ENCODE assay signal across 1 mouse cellular context in genomic region chr7:38089930-38090675, GRCm38 (mm10).
A peak's percentile ranks its signal among the peaks of the same experiment; 100 is the strongest.
TF ChIP-seq lines count a peak whose summit lies in the region.

No protein-coding gene starts in this region.

TF ChIP-seq in CH12.LX, 34 proteins besides CTCF, POLR2A, EP300 and RAD21 (continued from another document):
- TF ChIP-seq ELF1 (IDR thresholded peaks at IDR 0.05; ENCODE audit: low read depth, low read length) = no peak
- TF ChIP-seq BHLHE40 (IDR thresholded peaks at IDR 0.05; ENCODE audit: low read depth, low read length) = peak; percentile 58
- peak; percentile 16; the same call in 1 of the 2 replicates for TF ChIP-seq ETS1 (conservative IDR thresholded peaks at IDR 0.05; ENCODE audit: low read depth, low read length)
- 0 out of 2 replicates have a peak, but pooled peaks have one; percentile 28 for TF ChIP-seq RCOR1 (conservative IDR thresholded peaks at IDR 0.05; ENCODE audit: low read depth, low read length)
- TF ChIP-seq KAT2A (IDR thresholded peaks at IDR 0.05; ENCODE audit: insufficient replicate concordance, low read length) = no peak
- no peak for TF ChIP-seq GABPA (IDR thresholded peaks at IDR 0.05; ENCODE audit: insufficient replicate concordance, low read depth, low read length)
- 0 out of 2 replicates have a peak, but pooled peaks have one; percentile 13 for TF ChIP-seq MXI1 (IDR thresholded peaks at IDR 0.05; ENCODE audit: low read depth, low read length)
- no peak for TF ChIP-seq PAX5 (IDR thresholded peaks at IDR 0.05; ENCODE audit: low read length)
- TF ChIP-seq TCF12 (IDR thresholded peaks at IDR 0.05; ENCODE audit: low read depth, low read length) = no peak; the same call in 1 of the 2 replicates
- TF ChIP-seq USF1 (IDR thresholded peaks at IDR 0.05; ENCODE audit: low read depth, low read length) = no peak
